Comparison of ENCODE assay signal across 26 mouse cellular contexts in genomic region chr6:53208474-53208873, GRCm38 (mm10).
"Had no signal": no experiment of that assay in that cellular context is flagged by ENCODE, and none has a peak within 500 bp of the region (broad histone marks: within the 10 kb centered on the region; RNA-seq: fewer than 3 reads in every experiment).

No protein-coding gene starts in this region.

- H3K4me2 ChIP-seq: heart, embryonic 12.5 days; hindbrain, embryonic 12.5 days; hindbrain, embryonic 14.5 days; intestine, embryonic 15.5 days; kidney, embryonic 15.5 days; limb, embryonic 13.5 days; limb, embryonic 15.5 days; liver, embryonic 12.5 days had no signal

- H3K27ac ChIP-seq: heart, adult 2 months; heart, embryonic 10.5 days; hindbrain, embryonic 10.5 days; hindbrain, embryonic 12.5 days; hindbrain, embryonic 14.5 days; intestine, embryonic 15.5 days; kidney, embryonic 15.5 days; kidney, postnatal 0 days; left cerebral cortex, adult 2 months; limb, embryonic 13.5 days; limb, embryonic 15.5 days; liver, embryonic 12.5 days; liver, embryonic 14.5 days had no signal

- H3K36me3 ChIP-seq: heart, embryonic 10.5 days; heart, embryonic 12.5 days; hindbrain, embryonic 10.5 days; hindbrain, embryonic 12.5 days; intestine, embryonic 15.5 days; kidney, embryonic 15.5 days; limb, embryonic 13.5 days; limb, embryonic 15.5 days; liver, embryonic 12.5 days had no signal

- DNase-seq: gastrocnemius, postnatal 10 days; gastrocnemius, postnatal 25 days; heart, adult 2 months; heart, postnatal 10 days; heart, postnatal 4 days; kidney, adult 18-20 months; kidney, adult 8-10 months; kidney, postnatal 14 days; kidney, postnatal 36 days; layer of hippocampus, adult 9-11 months had no signal

- H3K27me3 ChIP-seq: hindbrain, embryonic 12.5 days; intestine, embryonic 15.5 days; kidney, embryonic 15.5 days had no signal

- ATAC-seq: hindbrain, embryonic 16.5 days; inflammation-experienced regulatory T-cells, adult 6 months; intestine, embryonic 15.5 days; intestine, postnatal 0 days; liver, embryonic 12.5 days had no signal

- H3K4me1 ChIP-seq: heart, embryonic 10.5 days; hindbrain, embryonic 10.5 days; hindbrain, embryonic 12.5 days; liver, embryonic 12.5 days had no signal

- H3K9me3 ChIP-seq: heart, embryonic 10.5 days; heart, embryonic 12.5 days; hindbrain, embryonic 10.5 days; hindbrain, embryonic 12.5 days; intestine, embryonic 15.5 days; kidney, embryonic 15.5 days; limb, embryonic 13.5 days; limb, embryonic 15.5 days; liver, embryonic 12.5 days had no signal

- H3K9ac ChIP-seq: heart, embryonic 12.5 days; hindbrain, embryonic 12.5 days; hindbrain, embryonic 14.5 days; intestine, embryonic 15.5 days; kidney, embryonic 15.5 days; limb, embryonic 13.5 days; limb, embryonic 15.5 days; liver, embryonic 12.5 days; liver, embryonic 14.5 days had no signal

- H3K4me3 ChIP-seq: heart, adult 2 months; heart, embryonic 10.5 days; heart, embryonic 12.5 days; hindbrain, embryonic 10.5 days; hindbrain, embryonic 12.5 days; intestine, embryonic 15.5 days; kidney, embryonic 15.5 days; left cerebral cortex, adult 2 months; limb, embryonic 13.5 days; limb, embryonic 15.5 days; liver, embryonic 12.5 days had no signal
